Mouse (Mus musculus) small intestine, adult 2 months (tissue): ENCODE results near the gene Gm20388. TPM values are rescaled to one million over a fixed set of nuclear protein-coding genes. Genes with fewer than 3 reads are reported as not detected.
A peak's percentile ranks its signal among the peaks of the same experiment; 100 is the strongest.

Source experiments
- H3K27ac ChIP-seq: fragments of 200-500 bp; 2 replicates; pipeline ENCODE4 v1.5.1; 2012; ENCODE audit warnings: low read depth, low read length, control low read depth, inconsistent platforms; ENCODE audit not compliant: insufficient read depth
- H3K27me3 ChIP-seq: fragments of 200-500 bp; 2 replicates; pipeline ENCODE4 v1.6.1; 2012; ENCODE audit warnings: mild to moderate bottlenecking, moderate library complexity, low read length, inconsistent platforms; ENCODE audit not compliant: control insufficient read depth, insufficient read depth
- H3K36me3 ChIP-seq: fragments of 200-500 bp; 2 replicates; pipeline ENCODE4 v1.6.1; 2012; ENCODE audit warnings: mild to moderate bottlenecking, low read length, control low read depth, inconsistent platforms; ENCODE audit not compliant: control insufficient read depth, insufficient read depth
- H3K4me1 ChIP-seq: fragments of 200-500 bp; 2 replicates; pipeline ENCODE4 v1.6.1; 2012; ENCODE audit warnings: low read length, inconsistent platforms, mixed read lengths; ENCODE audit not compliant: control insufficient read depth, insufficient read depth, insufficient read length
- H3K4me3 ChIP-seq: fragments of 200-500 bp; 2 replicates; pipeline ENCODE4 v1.5.1; 2012; ENCODE audit warnings: low read depth, mild to moderate bottlenecking, control low read depth, inconsistent platforms, low read length, moderate library complexity
- CTCF ChIP-seq: fragments of 200-500 bp; IDR thresholded peaks from 2 replicates; pipeline ENCODE4 v1.5.1; 2012; ENCODE audit warnings: low read depth, mild to moderate bottlenecking, control low read depth, inconsistent platforms, low read length, moderate library complexity, mixed read lengths; ENCODE audit not compliant: insufficient replicate concordance, insufficient read length; ENCODE audit errors: extremely low read depth
- POLR2A ChIP-seq: fragments of 200-500 bp; IDR thresholded peaks from 2 replicates; pipeline ENCODE4 v1.6.1; 2012; ENCODE audit warnings: low read depth, mild to moderate bottlenecking, control low read depth, inconsistent platforms, low read length, moderate library complexity
- WGBS: fragments of 180-500 bp; shearing (Covaris S2); methylation state at CpG from one replicate; pipeline ENCODE4 v1.1.7; 2018; 5-methylcytosine and 5-hydroxymethylcytosine counted together
- polyA plus RNA-seq: library from polyadenylated mRNA; depleted of rRNA; stranded (reverse); fragments of >200 nt; gene quantifications from 2 replicates; pipeline ENCODE4 v1.2.3, GENCODE M21; 2012

The Gm20388 gene
- polyA plus RNA-seq, 1 experiment, result 37.3 TPM

GRCm38 (mm10) chr8:120700053-120700452 lies 789.4 kb downstream of the Gm20388 start:
- WGBS, result 90% methylated on average over 4 of the region's 4 CpGs

GRCm38 (mm10) chr8:120701758-120702465 lies 791.3 kb downstream of the Gm20388 start:
- 19% methylated on average over 19 of the region's 19 CpGs for WGBS
- H3K27ac ChIP-seq, result peak overlapping the region; percentile 70
- no peak for TF ChIP-seq POLR2A
- TF ChIP-seq CTCF, result no peak

More at GRCm38 (mm10) chr8:120700053-120700452, 789.4 kb downstream of the Gm20388 start:
- Histone ChIP-seq H3K36me3 (no peaks in the 10 kb centered on the region), H3K4me3 (no peak overlapping the region), H3K27ac (no peak overlapping the region), H3K4me1 (peaks cover 21% of the 10 kb centered on the region), H3K27me3 (no peaks in the 10 kb centered on the region)
- TF ChIP-seq CTCF (no peak), POLR2A (no peak)

GRCm38 (mm10) chr8:120704203-120704602 lies 793.6 kb downstream of the Gm20388 start:
- Histone ChIP-seq H3K27ac (no peak overlapping the region), H3K4me1 (peaks cover 19% of the 10 kb centered on the region), H3K36me3 (no peaks in the 10 kb centered on the region), H3K4me3 (no peak overlapping the region), H3K27me3 (no peaks in the 10 kb centered on the region)
- TF ChIP-seq POLR2A, result no peak
- TF ChIP-seq CTCF, result no peak
- WGBS, result 75% methylated on average over 9 of the region's 9 CpGs

More at GRCm38 (mm10) chr8:120701758-120702465, 791.3 kb downstream of the Gm20388 start:
- Histone ChIP-seq H3K36me3 (no peaks in the 10 kb centered on the region), H3K4me3 (peak overlapping the region; percentile 13), H3K4me1 (peaks cover 22% of the 10 kb centered on the region), H3K27me3 (no peaks in the 10 kb centered on the region)

DNA sequence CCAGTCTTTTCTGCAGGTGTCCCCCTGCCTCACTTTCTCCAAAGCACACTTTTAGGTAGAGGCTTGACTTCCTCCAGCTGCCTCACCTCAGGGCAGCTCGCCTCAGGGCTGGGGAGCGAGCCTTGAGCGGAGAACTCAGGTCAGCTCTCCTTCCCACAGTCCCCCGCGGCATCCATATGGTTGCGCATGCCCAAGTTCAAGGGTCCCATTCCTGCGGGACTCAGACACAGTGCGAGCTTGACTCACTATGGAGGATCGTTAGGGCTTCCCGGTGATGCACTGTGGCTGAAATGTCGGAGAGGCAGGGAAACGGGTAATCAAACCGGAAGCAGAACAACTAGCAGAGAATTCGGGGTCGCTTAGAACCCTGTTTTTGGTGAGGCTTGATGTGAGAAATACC lies 794.5 kb downstream of the Gm20388 start:
- 91% methylated on average over 15 of the region's 15 CpGs for WGBS
- no peaks in the 10 kb centered on the region for H3K27me3 ChIP-seq
- no peak overlapping the region for H3K4me3 ChIP-seq
- no peaks in the 10 kb centered on the region for H3K36me3 ChIP-seq
- peaks cover 19% of the 10 kb centered on the region for H3K4me1 ChIP-seq
- no peak overlapping the region for H3K27ac ChIP-seq
- TF ChIP-seq CTCF (no peak), POLR2A (no peak)

DNA sequence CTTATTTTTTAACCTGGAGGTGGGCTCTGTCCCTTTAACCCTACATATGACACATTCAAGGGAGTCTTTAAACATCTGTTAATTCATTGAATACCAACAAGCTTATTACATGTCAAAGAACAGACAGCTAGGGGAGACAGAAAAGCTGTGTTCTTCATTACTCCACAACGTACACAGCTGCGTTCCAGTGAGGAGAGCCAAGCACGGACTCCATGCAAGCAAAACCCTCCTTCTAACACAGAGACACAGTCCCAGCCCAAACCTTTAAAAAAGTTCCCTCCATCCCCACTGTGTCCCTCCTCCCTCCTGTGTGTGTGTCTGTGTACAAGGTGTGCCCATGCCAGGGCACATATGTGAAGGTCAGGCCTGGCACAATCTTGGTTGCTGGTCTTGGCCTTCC lies 795.6 kb downstream of the Gm20388 start:
- WGBS, result 92% methylated on average over 3 of the region's 3 CpGs
- no peaks in the 10 kb centered on the region for H3K36me3 ChIP-seq
- TF ChIP-seq POLR2A (no peak), CTCF (no peak)
- H3K4me1 ChIP-seq, result peaks cover 17% of the 10 kb centered on the region
- H3K4me3 ChIP-seq, result no peak overlapping the region
- no peak overlapping the region for H3K27ac ChIP-seq
- no peaks in the 10 kb centered on the region for H3K27me3 ChIP-seq

DNA sequence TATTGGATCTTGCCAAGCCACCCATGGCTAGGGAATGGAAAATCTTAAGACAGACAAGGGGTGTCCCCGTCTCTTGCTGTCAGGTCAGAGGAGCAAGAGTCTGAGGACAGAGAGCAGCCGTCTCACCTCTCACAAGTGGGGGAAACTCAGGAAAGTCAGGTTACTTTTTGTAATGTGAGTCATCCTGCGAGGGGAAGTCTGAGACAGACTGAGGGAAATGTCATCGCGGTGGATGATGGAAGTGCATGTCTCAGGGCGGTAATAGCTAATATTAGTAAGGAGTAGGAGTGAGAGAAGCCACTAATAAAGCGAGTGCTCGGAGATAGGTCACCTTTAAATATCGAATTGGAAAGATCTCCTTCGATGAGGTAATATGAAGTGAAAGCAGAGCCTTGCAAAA lies 798.5 kb downstream of the Gm20388 start:
- Histone ChIP-seq H3K27me3 (no peaks in the 10 kb centered on the region), H3K36me3 (no peaks in the 10 kb centered on the region), H3K4me1 (peaks cover 2% of the 10 kb centered on the region; the same call in 1 of the 2 replicates), H3K4me3 (no peak overlapping the region), H3K27ac (no peak overlapping the region)
- TF ChIP-seq CTCF (no peak), POLR2A (no peak)
- 75% methylated on average over 10 of the region's 10 CpGs for WGBS

GRCm38 (mm10) chr8:120715200-120715599 lies 804.6 kb downstream of the Gm20388 start:
- no peaks in the 10 kb centered on the region for H3K36me3 ChIP-seq
- peak overlapping the region; percentile 21; the same call in 1 of the 2 replicates for H3K27ac ChIP-seq
- no peak for TF ChIP-seq POLR2A
- TF ChIP-seq CTCF, result no peak
- H3K4me1 ChIP-seq, result peaks cover 11% of the 10 kb centered on the region
- H3K27me3 ChIP-seq, result no peaks in the 10 kb centered on the region
- no peak overlapping the region for H3K4me3 ChIP-seq
- WGBS, result 63% methylated on average over 6 of the region's 6 CpGs
